In the genomic region with DNA sequence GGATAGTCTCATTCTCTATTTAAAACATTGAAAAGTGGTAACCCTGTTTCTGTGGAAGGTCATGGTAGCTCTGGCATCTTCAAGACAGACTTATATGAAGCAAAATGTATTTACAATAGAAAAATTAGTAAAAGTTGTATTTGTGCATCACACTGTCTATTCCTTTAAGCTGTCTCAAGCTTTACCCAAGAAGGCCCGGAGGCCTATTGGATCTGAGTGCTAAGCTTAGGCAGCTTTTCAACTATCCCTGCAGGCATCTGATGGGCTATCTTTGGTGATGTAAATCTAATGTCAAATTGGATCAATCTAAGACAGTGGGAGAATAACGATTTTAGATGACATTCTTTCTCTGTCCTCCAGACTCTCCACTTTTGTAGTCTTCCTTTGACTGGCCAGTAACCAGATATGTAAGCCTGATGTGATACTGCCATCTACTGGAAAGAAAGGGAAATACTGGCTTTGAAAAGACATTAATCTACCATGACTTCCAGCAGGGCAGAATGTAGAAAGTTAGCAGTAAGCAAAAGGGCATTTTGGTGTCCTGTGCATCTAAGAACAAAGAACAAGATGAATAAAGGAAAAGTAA, we compare ENCODE assay signal across 8 mouse cellular contexts. TPM values are rescaled to one million over a fixed set of nuclear protein-coding genes. Genes with fewer than 3 reads are reported as not detected.
DNase-seq lines count a peak whose midpoint lies in the region; ATAC-seq lines count a peak whose summit lies in the region.
"Had no signal": no experiment of that assay in that cellular context is flagged by ENCODE, and none has a peak within 500 bp of the region (broad histone marks: within the 10 kb centered on the region; RNA-seq: fewer than 3 reads in every experiment).

No protein-coding gene starts in this region.

- WGBS in intestine, embryonic 16.5 days, result 45% methylated on average over 2 of the region's 2 CpGs
- 52% methylated on average over 2 of the region's 2 CpGs for WGBS in heart, embryonic 12.5 days

- H3K27me3 ChIP-seq in intestine, embryonic 16.5 days (replicated peaks; ENCODE audit: control insufficient read depth, insufficient read depth, low read length), result no peaks in the 10 kb centered on the region
- H3K27me3 ChIP-seq in heart, embryonic 12.5 days (replicated peaks), result no peaks in the 10 kb centered on the region
- H3K27me3 ChIP-seq: limb, embryonic 15.5 days had no signal

- no peak overlapping the region for H3K4me3 ChIP-seq in intestine, embryonic 16.5 days (ENCODE audit: low read length)
- H3K4me3 ChIP-seq in heart, embryonic 12.5 days, result no peak overlapping the region
- H3K4me3 ChIP-seq: limb, embryonic 15.5 days had no signal

- intact Hi-C loops in left cerebral cortex, postnatal 14 days (cut with DNase I), result loop anchor here (5.0 to 10.0 kb wide), 3 partner anchors 189 to 1176 kb away; a partner anchor contains a TSS
- intact Hi-C loops in left cerebral cortex, postnatal 4 days (cut with DNase I), result loop anchor here (10.0 kb wide), 1 partner anchor 509 kb away; a partner anchor contains a TSS

- H3K27ac ChIP-seq in intestine, embryonic 16.5 days (ENCODE audit: low read length), result no peak overlapping the region
- no peak overlapping the region for H3K27ac ChIP-seq in heart, embryonic 12.5 days (ENCODE audit: poor library complexity, severe bottlenecking)
- H3K27ac ChIP-seq: limb, embryonic 15.5 days had no signal

- peak; percentile 56; the same call in 1 of the 2 replicates for ATAC-seq in intestine, embryonic 16.5 days
- ATAC-seq in monocyte, adult 5-6 weeks (replicated peaks; ENCODE audit: insufficient number of reproducible peaks, low FRiP score, low TSS enrichment, poor library complexity, severe bottlenecking), result peak; percentile 88
- ATAC-seq in heart, embryonic 12.5 days (ENCODE audit: insufficient number of reproducible peaks, low FRiP score), result no peak

- H3K4me2 ChIP-seq in intestine, embryonic 16.5 days (ENCODE audit: low read depth, low read length), result no peak overlapping the region
- H3K4me2 ChIP-seq in heart, embryonic 12.5 days, result no peak overlapping the region
- H3K4me2 ChIP-seq: limb, embryonic 15.5 days had no signal

- H3K36me3 ChIP-seq in intestine, embryonic 16.5 days (ENCODE audit: control insufficient read depth, insufficient read depth, low read length), result no peaks in the 10 kb centered on the region
- H3K36me3 ChIP-seq in heart, embryonic 12.5 days, result no peaks in the 10 kb centered on the region
- H3K36me3 ChIP-seq: limb, embryonic 15.5 days had no signal

- H3K9me3 ChIP-seq in intestine, embryonic 16.5 days (ENCODE audit: control insufficient read depth, low read length), result no peaks in the 10 kb centered on the region
- no peaks in the 10 kb centered on the region for H3K9me3 ChIP-seq in heart, embryonic 12.5 days (replicated peaks)
- H3K9me3 ChIP-seq: limb, embryonic 15.5 days had no signal

- no peaks in the 10 kb centered on the region for H3K4me1 ChIP-seq in intestine, embryonic 16.5 days (ENCODE audit: control insufficient read depth, insufficient read depth, low read length)
- no peaks in the 10 kb centered on the region for H3K4me1 ChIP-seq in heart, embryonic 12.5 days (replicated peaks)
- H3K4me1 ChIP-seq: limb, embryonic 15.5 days had no signal

- peak; percentile 53 to 84 for DNase-seq in left cerebral cortex, postnatal 14 days (ENCODE audit: low spot score in 2 of 2)
- no peak for DNase-seq in left cerebral cortex, postnatal 4 days
- DNase-seq in NIH3T3 (ENCODE audit: low read depth), result peak; percentile 93
- DNase-seq in embryo, embryonic 11 days, result peak; percentile 73

- no peak overlapping the region for H3K9ac ChIP-seq in intestine, embryonic 16.5 days (ENCODE audit: low read depth, low read length)
- no peak overlapping the region for H3K9ac ChIP-seq in heart, embryonic 12.5 days
- H3K9ac ChIP-seq: limb, embryonic 15.5 days had no signal

RNA-seq across cellular contexts. Expression of a gene that starts 14.3 kb away (rescaled TPM):
- total RNA-seq in left cerebral cortex, postnatal 14 days (2021), result not detected
- total RNA-seq in left cerebral cortex, postnatal 4 days (2021), result not detected
- not detected in 2 replicates for polyA plus RNA-seq in intestine, embryonic 16.5 days (2015; fragmentation: Nextera tagmentation; extraction: Ambion mirVana)
- total RNA-seq in monocyte, adult 5-6 weeks (2017), result not detected in 3 replicates
- not detected in 2 replicates for polyA plus RNA-seq in heart, embryonic 12.5 days (2016; fragmentation: Nextera tagmentation; extraction: Ambion mirVana)
- polyA plus RNA-seq: limb, embryonic 15.5 days had no signal

RNA-seq across cellular contexts. Expression of a gene that starts 21.2 kb away (rescaled TPM):
- not detected for total RNA-seq in left cerebral cortex, postnatal 14 days (2021)
- total RNA-seq in left cerebral cortex, postnatal 4 days (2021), result not detected
- polyA plus RNA-seq in intestine, embryonic 16.5 days (2015; fragmentation: Nextera tagmentation; extraction: Ambion mirVana), result not detected in 2 replicates
- not detected in 3 replicates for total RNA-seq in monocyte, adult 5-6 weeks (2017)
- not detected in 2 replicates for polyA plus RNA-seq in heart, embryonic 12.5 days (2016; fragmentation: Nextera tagmentation; extraction: Ambion mirVana)
- polyA plus RNA-seq: limb, embryonic 15.5 days had no signal

RNA-seq across cellular contexts. Expression of a gene that starts 27.9 kb away (rescaled TPM):
- total RNA-seq in left cerebral cortex, postnatal 14 days (2021), result not detected
- not detected for total RNA-seq in left cerebral cortex, postnatal 4 days (2021)
- polyA plus RNA-seq in intestine, embryonic 16.5 days (2015; fragmentation: Nextera tagmentation; extraction: Ambion mirVana), result not detected in 2 replicates
- not detected in 3 replicates for total RNA-seq in monocyte, adult 5-6 weeks (2017)
- not detected in 2 replicates for polyA plus RNA-seq in heart, embryonic 12.5 days (2016; fragmentation: Nextera tagmentation; extraction: Ambion mirVana)
- polyA plus RNA-seq: limb, embryonic 15.5 days had no signal

RNA-seq across cellular contexts. Expression of a gene that starts 48.4 kb away (rescaled TPM):
- total RNA-seq in left cerebral cortex, postnatal 14 days (2021), result not detected
- not detected for total RNA-seq in left cerebral cortex, postnatal 4 days (2021)
- polyA plus RNA-seq in intestine, embryonic 16.5 days (2015; fragmentation: Nextera tagmentation; extraction: Ambion mirVana), result not detected in 2 replicates
- total RNA-seq in monocyte, adult 5-6 weeks (2017), result not detected in 3 replicates
- not detected in 2 replicates for polyA plus RNA-seq in heart, embryonic 12.5 days (2016; fragmentation: Nextera tagmentation; extraction: Ambion mirVana)
- polyA plus RNA-seq: limb, embryonic 15.5 days had no signal

RNA-seq across cellular contexts. Expression of a gene that starts 59.4 kb away (rescaled TPM):
- total RNA-seq in left cerebral cortex, postnatal 14 days (2021), result not detected
- not detected for total RNA-seq in left cerebral cortex, postnatal 4 days (2021)
- polyA plus RNA-seq in intestine, embryonic 16.5 days (2015; fragmentation: Nextera tagmentation; extraction: Ambion mirVana), result not detected in 2 replicates
- total RNA-seq in monocyte, adult 5-6 weeks (2017), result not detected in 3 replicates
- not detected in 2 replicates for polyA plus RNA-seq in heart, embryonic 12.5 days (2016; fragmentation: Nextera tagmentation; extraction: Ambion mirVana)
- polyA plus RNA-seq: limb, embryonic 15.5 days had no signal
